Mouse (Mus musculus) heart, postnatal 25 days (tissue): Measurements from ENCODE around the gene Susd1. TPM values are rescaled to one million over a fixed set of nuclear protein-coding genes. Genes with fewer than 3 reads are reported as not detected.

ENCODE experiments used
- DNase-seq: peaks from one replicate; pipeline ENCODE4 v3.0.0; 2022; ENCODE audit warnings: low spot score
- intact Hi-C: fragments of 180-260 bp; cut with DNase I; formaldehyde crosslinking; loops from one replicate; pipeline ENCODE4 v1.15.1; 2025
- total RNA-seq, 2 experiments: library from RNA; stranded (reverse); gene quantifications; 2 replicates each; pipeline ENCODE4 v1.2.3; 2021

Susd1 gene
- 1 to 10 TPM in 1 of 2 experiments, under 1 TPM in 1; 0.94 to 1.6 TPM for total RNA-seq

DNA sequence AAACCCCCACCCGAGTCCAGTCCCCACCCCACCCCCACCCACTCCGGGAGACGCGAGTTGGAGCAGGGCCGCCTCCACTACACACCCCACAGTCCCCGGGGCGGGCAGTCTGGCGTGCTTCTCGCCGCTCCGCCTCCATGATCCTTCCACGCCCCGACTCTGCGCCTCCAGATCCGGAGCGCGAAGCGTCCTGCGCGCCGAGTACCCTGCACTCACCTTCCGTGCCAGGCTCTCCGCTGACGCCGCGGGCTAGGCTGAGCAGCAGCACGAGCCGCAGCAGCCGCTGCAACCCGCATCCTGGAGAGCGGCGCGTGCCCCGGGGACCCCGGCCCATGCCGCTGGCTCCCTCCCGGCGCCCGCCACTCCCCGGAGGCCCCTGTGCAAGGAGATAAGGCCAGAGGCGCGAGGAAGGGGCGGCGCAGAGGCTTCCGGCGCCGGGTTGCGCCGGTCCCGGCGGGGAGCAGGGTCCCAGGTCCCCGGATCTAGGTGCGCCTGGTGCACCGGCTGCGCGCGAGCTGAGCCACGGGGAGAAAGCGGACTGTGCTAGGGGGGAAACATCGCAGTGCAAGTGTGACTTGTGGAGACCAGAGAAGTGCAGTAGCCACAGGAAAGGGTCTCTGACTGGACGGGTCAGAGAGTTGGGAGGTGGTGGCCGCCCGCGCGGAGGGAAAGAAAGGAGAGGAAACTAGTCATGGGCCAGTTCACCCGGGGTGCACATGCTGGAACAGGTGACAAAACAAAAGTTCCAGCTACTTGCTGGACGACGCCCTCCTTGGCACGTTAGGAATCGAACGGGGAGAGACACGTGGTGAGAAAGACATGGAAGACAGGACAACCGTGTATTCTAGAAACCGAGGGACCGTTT is at the start of gene Susd1:
TSS of gene Susd1 (minus strand) at position 644 of the 865 bp plus-strand sequence.
- intact Hi-C loops: loop anchor here (5.0 kb wide), 1 partner anchor 49 kb away; no protein-coding TSS in a partner anchor

DNA sequence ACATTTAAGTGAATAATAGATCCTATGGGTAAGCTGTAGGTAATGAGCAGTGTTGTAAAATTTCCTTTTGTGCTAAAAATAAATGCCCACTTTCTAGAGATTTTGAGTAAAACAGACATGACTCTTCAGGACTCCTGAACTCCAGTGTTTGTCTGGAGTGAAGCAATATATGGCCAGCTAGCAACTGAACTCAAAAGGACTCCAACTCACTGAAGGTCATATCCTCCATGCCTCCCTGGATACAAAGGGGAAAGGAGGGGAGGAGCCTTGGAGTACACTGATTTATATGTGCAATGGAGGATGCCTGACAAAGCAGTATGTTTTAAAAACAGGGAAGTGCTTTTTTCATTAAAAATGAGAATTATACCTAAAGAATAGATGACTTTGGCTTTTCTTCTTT is 32.9 kb upstream of the Susd1 start:
- DNase-seq: no peak
- intact Hi-C loops: loop anchor here (10.0 kb wide), 1 partner anchor 107 kb away; no protein-coding TSS in a partner anchor

More for the DNA sequence above, at the start of gene Susd1:
- peak; percentile 20 for DNase-seq

DNA sequence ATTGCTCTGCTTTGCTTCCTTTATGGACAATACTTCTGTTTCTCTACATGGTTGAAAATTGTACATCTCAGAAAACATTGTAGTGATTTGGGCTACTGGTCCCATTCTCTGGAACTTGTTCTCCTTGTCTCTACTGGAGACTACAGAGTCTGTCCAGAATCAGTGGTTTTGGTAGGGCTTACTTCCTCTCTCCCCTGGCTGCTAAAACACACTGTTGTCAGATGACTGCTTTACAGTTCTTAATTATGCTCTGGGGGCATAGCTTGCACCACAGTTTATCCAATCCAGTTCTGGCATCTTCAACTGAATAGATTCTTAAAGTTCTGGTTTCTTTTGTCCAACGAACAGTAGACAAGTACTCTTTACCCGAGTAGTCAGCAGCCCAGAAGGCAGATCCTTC is 27.0 kb upstream of the Susd1 start:
- DNase-seq: no peak
- intact Hi-C loops: no loop called here

DNA sequence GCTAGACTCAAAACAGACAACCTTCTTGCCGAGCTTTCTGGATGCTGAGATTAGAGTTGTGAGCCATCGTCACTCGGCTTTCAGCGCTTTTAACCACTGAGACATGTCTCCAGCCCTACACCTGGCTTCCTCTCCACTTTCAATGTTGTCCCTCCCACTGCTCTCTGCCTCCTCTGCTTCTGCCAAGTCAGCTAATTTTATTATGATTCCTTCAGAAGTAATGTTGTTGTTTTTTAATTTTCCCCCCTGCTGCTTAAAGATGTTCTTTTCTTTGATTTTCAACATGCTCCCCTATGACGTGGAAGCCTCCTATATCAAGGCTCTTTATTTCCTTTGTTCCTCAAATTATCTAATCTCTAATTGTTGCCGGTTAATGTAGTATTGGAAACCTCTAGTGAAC is 26.2 kb upstream of the Susd1 start:
- DNase-seq: no peak
- intact Hi-C loops: no loop called here

DNA sequence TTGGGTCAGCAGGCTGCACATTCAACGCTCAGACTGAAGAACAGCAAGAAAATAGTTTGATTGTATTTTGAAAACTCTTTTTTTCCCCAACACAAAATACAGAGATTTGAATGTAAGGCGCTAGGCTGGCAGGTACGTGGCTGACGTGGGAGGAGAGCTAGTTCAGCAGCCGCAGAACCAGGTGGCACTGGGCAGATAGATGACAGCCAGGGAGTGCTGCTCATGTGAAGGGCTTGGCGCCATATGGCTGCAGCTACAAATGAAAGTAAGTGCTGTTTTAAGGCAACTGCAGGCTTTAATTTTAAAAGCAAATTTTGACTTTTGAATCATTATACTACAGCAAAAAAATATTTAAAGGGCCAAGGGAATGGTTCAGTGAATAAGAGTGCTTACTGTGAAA is 24.1 kb upstream of the Susd1 start:
- no peak for DNase-seq
- intact Hi-C loops: no loop called here

DNA sequence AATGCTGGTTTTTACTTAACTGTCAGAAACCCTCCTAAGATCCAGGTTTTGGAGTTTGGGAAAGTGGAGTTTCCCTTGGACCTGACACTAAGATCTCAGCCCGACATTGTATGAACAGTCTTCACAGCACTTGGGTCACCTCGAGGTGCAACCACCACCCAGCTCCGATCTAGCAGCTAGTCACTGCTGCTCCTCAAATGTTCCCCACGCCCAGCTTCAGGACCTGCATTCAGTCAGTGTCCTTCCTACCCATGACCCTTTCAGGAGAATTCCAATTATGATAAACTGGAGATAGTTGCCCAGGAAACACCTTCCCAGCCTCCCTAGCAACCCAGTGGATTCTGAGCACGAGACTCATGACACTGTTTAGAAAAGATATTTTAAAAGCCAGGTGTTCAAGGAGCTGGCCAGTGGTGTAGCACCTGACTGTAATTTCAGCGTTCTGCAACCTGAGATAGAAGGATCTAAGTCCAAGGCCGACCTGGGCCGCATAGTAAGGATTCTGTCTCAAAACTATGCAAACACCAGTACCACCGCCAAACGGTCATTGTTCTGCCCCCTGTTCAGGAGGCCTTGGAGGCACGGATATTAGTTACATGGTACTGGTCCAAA is 22.8 kb upstream of the Susd1 start:
- intact Hi-C loops: no loop called here

DNA sequence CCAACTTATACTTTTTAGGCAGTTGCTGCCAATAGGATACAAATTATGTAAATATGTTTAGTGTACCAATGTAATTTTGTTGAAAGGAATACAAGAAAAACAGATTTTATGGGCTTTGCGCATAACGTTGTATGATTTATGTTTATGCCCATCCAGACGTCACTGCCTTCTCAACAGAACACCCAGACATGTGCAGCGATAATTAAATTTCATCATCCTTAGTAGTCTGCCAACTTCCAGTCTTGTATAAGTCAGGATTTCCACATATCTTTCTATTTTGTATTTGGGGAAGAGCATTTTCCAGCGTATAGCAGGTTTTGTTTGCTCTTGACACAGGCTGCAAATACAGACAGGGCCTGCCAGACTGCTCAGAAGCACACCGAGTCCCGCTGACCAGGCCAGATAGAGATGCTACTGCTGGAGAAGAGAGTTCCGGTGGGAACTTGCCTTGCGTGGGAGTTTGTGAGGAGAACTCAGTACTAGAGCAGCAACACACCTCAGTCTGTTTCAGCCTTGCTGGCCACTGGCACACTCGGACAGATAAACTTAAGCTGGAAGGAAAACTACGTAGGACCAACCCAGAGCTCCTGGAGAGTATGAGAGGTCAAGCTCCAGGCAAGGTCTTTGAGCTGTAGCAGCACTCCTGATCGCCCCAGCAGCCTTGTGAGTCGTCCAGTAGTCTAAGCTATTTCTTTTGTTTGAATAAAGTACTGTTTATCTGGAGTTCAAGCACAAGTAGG is 21.0 kb upstream of the Susd1 start:
- intact Hi-C loops: no loop called here

More for the DNA sequence above, 22.8 kb upstream of the Susd1 start:
- no peak for DNase-seq

DNA sequence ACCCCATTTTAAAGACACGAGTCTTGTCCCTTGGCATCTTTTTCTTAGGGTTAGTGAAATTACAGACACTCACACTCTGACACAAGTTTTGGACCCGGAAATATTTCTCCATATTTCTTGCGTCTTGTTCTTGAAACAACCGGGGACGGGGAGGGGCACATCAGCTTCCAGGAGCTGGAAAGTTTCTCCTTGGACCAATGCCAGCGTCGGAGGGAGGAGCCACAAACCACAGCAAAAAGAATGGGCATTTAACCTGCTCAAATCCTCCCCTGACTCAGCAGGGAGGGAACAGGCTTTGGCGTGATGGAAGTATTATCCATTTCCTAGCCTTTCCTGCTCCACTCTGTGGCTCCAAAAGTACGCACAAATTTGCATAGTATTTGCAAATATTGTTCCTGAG is 19.5 kb upstream of the Susd1 start:
- DNase-seq: no peak
- intact Hi-C loops: no loop called here

More for the DNA sequence above, 21.0 kb upstream of the Susd1 start:
- DNase-seq: no peak

DNA sequence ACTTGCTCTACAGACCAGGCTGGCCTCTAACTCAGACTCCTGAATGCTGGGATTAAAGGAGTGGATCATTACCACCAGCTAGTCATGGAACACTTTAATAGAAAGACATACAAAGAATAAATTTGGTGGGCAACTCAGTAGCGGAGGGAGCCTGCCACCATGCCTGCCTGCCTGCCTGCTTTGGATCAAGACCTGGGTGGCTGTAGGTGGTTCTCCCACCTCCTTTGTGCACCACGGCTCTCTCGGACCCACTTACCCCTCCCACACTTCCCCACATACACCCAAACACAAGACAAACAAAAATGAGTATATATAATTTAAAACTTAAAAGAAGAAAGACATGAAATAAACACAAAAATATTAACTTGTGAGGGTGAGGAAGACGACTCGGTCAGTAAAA is 18.7 kb upstream of the Susd1 start:
- DNase-seq: no peak
- intact Hi-C loops: no loop called here

DNA sequence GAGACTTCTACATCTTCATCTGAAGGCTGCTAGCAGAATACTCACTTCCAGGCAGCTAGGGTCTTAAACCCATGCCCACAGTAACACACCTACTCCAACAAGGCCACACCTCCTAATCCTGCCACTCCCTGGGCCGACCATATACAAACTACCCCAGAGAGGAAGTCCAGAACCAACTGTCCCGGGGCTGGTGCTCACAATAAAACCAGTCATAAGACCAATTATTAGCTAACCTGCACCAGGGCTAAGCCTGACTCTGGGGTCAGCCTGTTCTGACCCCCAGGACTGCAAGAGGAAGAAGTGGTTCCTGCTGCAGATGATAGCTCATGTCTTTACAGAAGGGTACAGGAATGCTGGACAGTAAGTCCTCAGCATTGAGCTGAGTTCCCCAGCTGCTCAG is 17.0 kb upstream of the Susd1 start:
- intact Hi-C loops: no loop called here
- DNase-seq: no peak

DNA sequence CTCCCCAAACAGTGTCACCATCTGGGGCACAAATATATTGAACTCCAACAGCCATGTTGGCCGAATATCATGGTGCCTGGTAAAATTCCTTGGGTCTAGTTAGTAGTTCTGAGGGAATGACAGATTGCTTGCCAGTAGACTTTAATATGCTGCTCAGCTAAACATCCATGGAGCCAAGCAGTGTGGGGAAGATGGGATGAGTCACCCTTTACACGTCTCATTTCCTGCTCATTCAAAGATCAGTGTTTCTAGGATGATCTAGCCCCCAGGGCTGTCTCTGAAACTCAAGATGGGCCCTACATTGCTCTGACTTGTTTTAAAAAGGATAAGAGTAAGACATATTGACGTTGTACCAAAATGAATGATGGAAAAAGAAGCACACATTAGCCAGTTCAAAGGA is 15.6 kb upstream of the Susd1 start:
- intact Hi-C loops: no loop called here
- DNase-seq: no peak

DNA sequence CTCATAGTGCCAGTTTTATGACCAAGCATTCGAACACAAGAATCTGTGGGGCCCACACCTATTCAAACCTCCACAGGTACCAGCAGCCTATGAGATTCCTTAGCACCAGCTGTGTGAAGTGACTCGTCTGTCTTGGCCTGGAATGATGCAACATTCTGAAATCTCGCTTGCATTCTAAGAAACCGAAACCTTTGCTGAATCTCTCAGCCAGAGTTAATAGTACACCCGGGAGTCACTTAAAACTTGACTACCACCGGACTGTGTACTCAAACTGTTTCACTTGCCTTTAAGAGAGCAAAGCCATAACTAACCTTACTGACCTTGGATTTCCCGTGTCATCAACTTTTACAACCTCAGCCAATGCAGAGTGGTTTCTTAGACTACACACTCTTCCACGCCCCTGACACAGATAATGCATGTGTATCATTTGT is 14.1 kb upstream of the Susd1 start:
- intact Hi-C loops: no loop called here
- DNase-seq: no peak

DNA sequence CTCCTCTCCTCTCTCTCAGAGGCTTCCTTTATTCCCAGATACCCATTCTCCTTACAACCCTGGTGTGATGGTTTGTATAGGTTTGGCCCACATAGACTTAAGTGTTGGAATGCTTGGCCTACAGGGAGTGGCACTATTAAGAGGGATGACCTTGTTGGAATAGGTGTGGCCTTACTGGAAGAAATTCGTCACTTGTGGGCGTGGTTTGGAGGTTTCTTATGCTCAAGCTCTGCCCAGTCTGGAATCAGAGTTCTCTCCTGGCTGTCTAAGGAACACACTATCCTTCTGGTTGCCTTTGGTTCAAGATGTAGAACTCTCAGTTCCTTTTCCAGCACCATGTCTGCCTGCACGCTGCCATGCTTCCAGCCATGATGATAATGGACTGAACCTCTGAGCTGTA is 12.5 kb upstream of the Susd1 start:
- DNase-seq: no peak
- intact Hi-C loops: no loop called here

DNA sequence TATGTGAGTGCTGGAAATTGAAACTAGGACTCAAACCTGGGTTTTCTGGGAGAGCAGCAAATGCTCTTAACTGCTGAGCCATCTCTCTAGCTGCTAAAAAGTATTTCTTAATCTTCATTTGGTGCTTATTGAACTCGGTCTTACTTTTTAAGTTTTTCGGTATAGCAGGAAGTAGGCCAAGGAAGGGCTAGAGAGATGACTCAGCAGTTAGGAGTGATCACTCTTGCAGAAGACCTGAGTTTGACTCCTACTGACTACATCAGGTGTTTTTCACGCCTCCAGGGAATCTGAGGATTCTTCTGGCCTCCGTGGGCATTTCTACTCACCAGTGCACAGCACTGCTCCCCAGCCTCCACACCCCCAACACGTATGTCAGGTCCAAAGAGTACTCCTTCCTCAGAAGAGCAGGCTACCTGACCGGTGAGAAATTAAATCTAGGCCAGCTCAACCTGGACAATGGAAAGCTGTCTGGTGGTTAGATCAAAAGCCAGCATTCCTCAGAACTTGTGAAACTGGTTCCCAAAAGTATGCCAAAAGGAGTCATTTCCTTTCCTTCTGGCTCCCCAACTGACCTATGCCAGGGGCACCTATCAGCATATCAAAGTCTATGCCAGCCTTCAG is 11.9 kb upstream of the Susd1 start:
- intact Hi-C loops: no loop called here
- DNase-seq: no peak

DNA sequence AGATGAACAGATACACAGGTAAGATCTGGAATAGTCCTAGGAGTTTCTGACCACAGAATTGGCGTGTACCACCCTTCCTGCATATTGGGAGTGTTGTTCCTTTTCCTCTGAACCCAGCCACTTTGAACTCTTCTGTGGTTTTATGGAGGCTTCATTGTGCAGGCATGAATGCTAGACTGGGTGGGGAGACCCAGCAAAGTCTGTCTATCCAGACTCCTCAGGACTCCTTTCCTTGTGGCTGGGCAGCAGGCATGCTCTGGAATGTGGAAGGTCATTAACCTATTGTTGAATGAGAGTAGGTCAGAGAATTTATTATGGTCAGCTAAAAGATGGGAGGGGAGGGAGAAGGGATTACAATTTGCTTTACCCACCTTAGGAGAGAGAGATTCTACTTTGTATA is 8.9 kb upstream of the Susd1 start:
- intact Hi-C loops: no loop called here
- no peak for DNase-seq

DNA sequence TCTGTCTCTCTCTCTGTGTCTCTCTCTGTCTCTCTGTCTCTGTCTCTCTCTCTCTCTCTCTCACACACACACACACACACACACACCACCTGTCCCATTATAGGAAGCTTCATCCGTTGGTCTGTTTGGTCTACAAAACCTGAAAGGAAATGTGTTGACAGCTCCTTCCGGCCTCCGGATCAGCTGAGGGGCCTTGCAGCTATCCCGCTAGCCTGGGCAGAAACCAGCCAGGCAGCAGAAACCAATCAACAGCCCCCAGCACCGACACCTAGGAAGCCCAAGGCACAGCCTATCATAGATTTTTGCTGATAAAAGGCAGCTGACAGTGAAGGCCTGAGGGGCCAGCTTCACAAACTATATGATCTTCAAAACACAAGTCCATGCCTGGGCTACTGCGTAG is 7.1 kb upstream of the Susd1 start:
- intact Hi-C loops: no loop called here
- no peak for DNase-seq

DNA sequence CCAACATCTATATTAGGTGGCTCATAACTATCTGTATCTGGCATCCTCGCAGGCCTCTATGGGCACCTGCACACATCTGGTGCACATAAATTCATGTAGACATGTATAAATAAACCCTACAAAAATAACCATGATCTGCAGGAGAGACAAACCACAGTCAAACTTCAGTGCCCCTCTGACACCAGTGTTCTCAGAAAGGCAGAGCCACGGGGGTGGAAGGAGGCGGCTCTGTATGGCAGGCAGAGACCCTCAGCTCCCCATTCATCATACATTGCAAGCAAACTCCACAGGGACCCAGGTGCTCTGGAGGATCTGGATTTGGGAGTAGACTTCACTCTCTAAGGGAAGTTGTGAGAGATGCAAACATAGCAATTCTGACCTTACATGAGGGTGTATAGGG is 6.6 kb upstream of the Susd1 start:
- DNase-seq: no peak
- intact Hi-C loops: no loop called here

DNA sequence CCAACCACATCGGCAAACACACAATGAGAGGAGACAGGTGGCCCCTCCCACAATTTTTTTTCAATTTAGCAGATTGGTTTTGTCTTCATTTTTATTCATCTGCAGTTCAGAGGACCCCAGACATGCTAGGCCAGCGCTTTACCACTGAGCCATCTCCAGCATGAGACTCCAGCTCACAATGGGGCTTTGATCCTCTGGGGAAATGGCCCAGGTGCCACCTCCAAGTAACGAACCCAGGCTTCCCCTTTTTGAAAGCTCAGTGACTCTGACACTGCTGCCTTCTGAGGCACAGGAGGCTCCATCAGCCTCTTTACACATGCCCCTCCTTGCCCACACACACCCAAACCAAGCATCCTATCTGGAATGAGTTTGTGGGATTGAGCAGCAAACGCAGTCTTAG is 5.7 kb upstream of the Susd1 start:
- intact Hi-C loops: no loop called here

DNA sequence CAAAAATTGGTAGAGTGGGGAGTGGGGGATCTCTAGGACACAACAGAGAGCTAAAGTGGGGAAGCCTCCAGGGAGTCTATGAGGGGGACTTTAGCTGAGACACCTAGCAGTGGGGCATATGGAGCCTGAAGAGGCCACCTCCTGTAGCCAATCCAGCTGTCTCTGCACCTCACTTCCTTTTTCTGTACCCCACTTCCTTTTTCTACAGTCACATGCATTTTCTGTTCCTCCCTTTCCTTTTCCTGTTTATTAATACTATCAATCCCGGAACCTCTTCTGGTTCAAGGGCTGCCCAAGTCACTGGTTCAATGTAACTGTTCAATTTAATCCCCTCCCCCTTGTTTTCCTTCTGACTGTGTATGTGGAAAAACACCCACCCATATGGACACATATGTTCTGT is 2.8 kb upstream of the Susd1 start:
- DNase-seq: no peak
- intact Hi-C loops: no loop called here

More for the DNA sequence above, 5.7 kb upstream of the Susd1 start:
- no peak for DNase-seq

DNA sequence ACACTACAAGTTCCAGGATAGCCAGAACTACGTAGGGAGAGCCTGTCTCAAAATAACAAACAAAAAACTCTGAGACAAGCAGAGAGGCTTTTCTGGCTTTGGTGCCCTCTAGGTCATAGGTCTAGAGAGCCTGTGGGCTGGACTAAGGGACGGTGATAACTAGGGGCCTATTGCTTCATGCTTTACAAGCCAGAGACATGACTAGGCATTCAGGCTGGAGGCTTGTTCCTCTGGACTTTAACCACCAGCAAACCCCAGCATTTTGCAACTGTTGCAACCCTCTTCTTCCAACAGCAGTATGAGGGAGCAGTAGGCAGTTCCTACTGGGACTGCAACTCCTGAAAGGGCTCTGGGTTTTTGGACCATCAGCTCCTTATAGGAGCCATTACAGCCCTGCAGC is 1.5 kb upstream of the Susd1 start:
- intact Hi-C loops: loop anchor here (5.0 kb wide), 1 partner anchor 47 kb away; no protein-coding TSS in a partner anchor

More for the DNA sequence above, 1.5 kb upstream of the Susd1 start:
- no peak for DNase-seq
